14 mouse cellular contexts compared by ENCODE assay signal in the genomic region with DNA sequence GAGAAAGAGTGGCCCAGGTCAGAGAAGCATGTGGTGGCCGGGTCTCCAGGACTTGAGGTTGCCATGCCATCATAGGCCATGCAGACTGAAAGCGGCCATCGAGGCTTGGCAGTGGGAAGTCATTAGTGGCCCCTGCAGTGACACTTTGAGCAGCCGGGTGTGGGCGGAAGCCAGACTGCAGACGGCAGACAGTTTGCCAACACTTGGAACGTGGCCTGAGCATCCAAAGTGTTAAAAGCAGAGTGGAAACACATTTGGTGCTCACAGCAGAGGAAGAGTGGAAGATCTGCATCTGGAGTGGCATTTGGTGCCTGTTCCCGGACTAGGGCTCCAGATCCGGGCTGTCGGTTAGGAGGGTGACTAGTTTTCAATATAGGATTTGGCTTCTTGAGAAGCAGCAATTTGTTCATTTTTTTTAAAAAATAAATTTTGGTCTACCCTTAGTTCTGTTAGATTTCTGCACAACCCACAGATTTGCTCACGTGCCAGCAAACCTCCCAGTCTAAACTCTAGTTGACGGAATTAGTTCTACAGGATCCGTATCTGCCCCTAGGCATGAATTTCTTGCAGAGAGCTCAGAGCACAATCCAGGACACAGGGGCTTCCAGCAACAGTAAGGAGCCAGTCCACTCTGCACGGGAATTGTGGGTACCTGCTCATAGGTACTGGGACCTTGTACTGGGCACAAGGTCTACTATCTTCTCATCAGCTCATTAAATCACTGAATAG.
DNase-seq lines count a peak whose midpoint lies in the region; ATAC-seq lines count a peak whose summit lies in the region.
"Had no signal": no experiment of that assay in that cellular context is flagged by ENCODE, and none has a peak within 500 bp of the region (broad histone marks: within the 10 kb centered on the region; RNA-seq: fewer than 3 reads in every experiment).

No protein-coding gene starts in this region.

- no peaks in the 10 kb centered on the region for H3K9me3 ChIP-seq in forebrain, embryonic 13.5 days (replicated peaks)
- H3K9me3 ChIP-seq in forebrain, embryonic 12.5 days = no peaks in the 10 kb centered on the region
- H3K9me3 ChIP-seq: intestine, embryonic 15.5 days; limb, embryonic 13.5 days had no signal

- no peak overlapping the region for H3K4me2 ChIP-seq in forebrain, embryonic 13.5 days
- no peak overlapping the region for H3K4me2 ChIP-seq in forebrain, embryonic 12.5 days
- H3K4me2 ChIP-seq: intestine, embryonic 15.5 days; limb, embryonic 13.5 days had no signal

- H3K4me1 ChIP-seq in forebrain, embryonic 13.5 days = no peaks in the 10 kb centered on the region
- no peaks in the 10 kb centered on the region for H3K4me1 ChIP-seq in forebrain, embryonic 12.5 days
- H3K4me1 ChIP-seq: intestine, embryonic 15.5 days; limb, embryonic 13.5 days had no signal

- no peak overlapping the region for H3K27ac ChIP-seq in forebrain, embryonic 13.5 days
- no peak overlapping the region for H3K27ac ChIP-seq in forebrain, embryonic 12.5 days
- H3K27ac ChIP-seq: intestine, embryonic 15.5 days; limb, embryonic 13.5 days had no signal

- 83% methylated on average over 14 of the region's 14 CpGs for WGBS in forebrain, embryonic 13.5 days
- WGBS in forebrain, embryonic 12.5 days = 87% methylated on average over 14 of the region's 14 CpGs

- peak; percentile 68; the same call in 1 of the 2 replicates for ATAC-seq in forebrain, embryonic 13.5 days
- ATAC-seq in forebrain, embryonic 12.5 days (ENCODE audit: low FRiP score) = no peak
- ATAC-seq: intestine, embryonic 15.5 days; lung, postnatal 0 days; midbrain, embryonic 16.5 days had no signal

- H3K27me3 ChIP-seq in forebrain, embryonic 13.5 days = no peaks in the 10 kb centered on the region
- H3K27me3 ChIP-seq in forebrain, embryonic 12.5 days = no peaks in the 10 kb centered on the region
- H3K27me3 ChIP-seq: intestine, embryonic 15.5 days; limb, embryonic 13.5 days had no signal

- intact Hi-C loops in left cerebral cortex, postnatal 4 days (cut with DNase I) = no loop called here
- intact Hi-C loops in heart, postnatal 36 days (cut with DNase I) = no loop called here
- intact Hi-C loops in heart, postnatal 14 days (cut with DNase I) = no loop called here

- H3K4me3 ChIP-seq in forebrain, embryonic 13.5 days = no peak overlapping the region
- H3K4me3 ChIP-seq in forebrain, embryonic 12.5 days (replicated peaks) = no peak overlapping the region
- H3K4me3 ChIP-seq: intestine, embryonic 15.5 days; limb, embryonic 13.5 days had no signal

- H3K9ac ChIP-seq in forebrain, embryonic 13.5 days = no peak overlapping the region
- no peak overlapping the region for H3K9ac ChIP-seq in forebrain, embryonic 12.5 days
- H3K9ac ChIP-seq: intestine, embryonic 15.5 days; limb, embryonic 13.5 days had no signal

- H3K36me3 ChIP-seq in forebrain, embryonic 13.5 days (ENCODE audit: poor library complexity, severe bottlenecking) = no peaks in the 10 kb centered on the region
- no peaks in the 10 kb centered on the region for H3K36me3 ChIP-seq in forebrain, embryonic 12.5 days (replicated peaks)
- H3K36me3 ChIP-seq: intestine, embryonic 15.5 days; limb, embryonic 13.5 days had no signal

- DNase-seq in cerebellum, postnatal 14 days = peak; percentile 87 to 88
- DNase-seq in layer of hippocampus, adult 9-10 months (ENCODE audit: low spot score) = peak; percentile 71
- DNase-seq in left cerebral cortex, postnatal 4 days = peak; percentile 95
- DNase-seq in heart, postnatal 36 days = no peak
- no peak for DNase-seq in heart, adult 18-20 months
- no peak for DNase-seq in heart, postnatal 14 days
- DNase-seq: adrenal gland, postnatal 25 days; gastrocnemius, postnatal 25 days had no signal

Comparison
In these comparisons a context has a peak if more than half of its experiments do, and no peak if none do; other contexts are left out.
1. DNase-seq: peak in cerebellum, postnatal 14 days (2 of 2), layer of hippocampus, adult 9-10 months (single experiment) and left cerebral cortex, postnatal 4 days (single experiment); none in heart, postnatal 36 days (0 of 2), heart, adult 18-20 months (0 of 2) and heart, postnatal 14 days (0 of 2).